Mouse (Mus musculus) stomach, postnatal 0 days (tissue): ENCODE measurements around the gene Pkib. TPM values are rescaled to one million over a fixed set of nuclear protein-coding genes. Genes with fewer than 3 reads are reported as not detected.
A peak's percentile ranks its signal among the peaks of the same experiment; 100 is the strongest.

Source experiments
- ATAC-seq: fragments of 200-750 bp; cut with Nextera tagmentation; 2 replicates; pipeline ENCODE4 v1.8.0; 2017; ENCODE audit not compliant: low FRiP score, low TSS enrichment
- DNase-seq: peaks from one replicate; pipeline ENCODE4 v3.0.0-alpha.2; 2016; ENCODE audit warnings: low spot score
- H3K27ac ChIP-seq: fragments of 300-500 bp; sonication (generic); replicated peaks from 2 replicates; pipeline ENCODE4 v1.5.1; 2014; ENCODE audit warnings: mild to moderate bottlenecking, control low read depth
- H3K27me3 ChIP-seq: fragments of 300-500 bp; sonication (generic); 2 replicates; pipeline ENCODE4 v1.6.1; 2014; ENCODE audit warnings: low read length; ENCODE audit not compliant: control insufficient read depth, insufficient read depth
- H3K36me3 ChIP-seq: fragments of 300-500 bp; sonication (generic); 2 replicates; pipeline ENCODE4 v1.6.1; 2014; ENCODE audit warnings: low read length, mixed read lengths; ENCODE audit not compliant: control insufficient read depth, insufficient read depth
- H3K4me1 ChIP-seq: fragments of 300-500 bp; sonication (generic); replicated peaks from 2 replicates; pipeline ENCODE4 v1.6.1; 2014; ENCODE audit warnings: antibody characterized with exemption; ENCODE audit not compliant: control insufficient read depth, insufficient read depth
- H3K4me2 ChIP-seq: fragments of 300-500 bp; sonication (generic); replicated peaks from 2 replicates; pipeline ENCODE4 v1.6.1; 2014; ENCODE audit warnings: low read depth, mild to moderate bottlenecking, control low read depth, moderate library complexity
- H3K4me3 ChIP-seq: fragments of 300-500 bp; sonication (generic); 2 replicates; pipeline ENCODE4 v1.5.1; 2014; ENCODE audit warnings: low read depth, low read length, control low read depth
- H3K9ac ChIP-seq: fragments of 300-500 bp; sonication (generic); 2 replicates; pipeline ENCODE4 v1.6.1; 2014; ENCODE audit warnings: mild to moderate bottlenecking, low read length, control low read depth, mixed read lengths
- H3K9me3 ChIP-seq: fragments of 300-500 bp; sonication (generic); 2 replicates; pipeline ENCODE4 v1.6.1; 2016; ENCODE audit warnings: low read length; ENCODE audit not compliant: control insufficient read depth
- CTCF ChIP-seq: IDR thresholded peaks from 2 replicates; pipeline ENCODE4 v1.5.1; 2016; ENCODE audit warnings: antibody characterized with exemption, low read depth, mild to moderate bottlenecking, moderate library complexity
- EP300 ChIP-seq: optimal IDR thresholded peaks from 2 replicates; pipeline ENCODE3; 2016; ENCODE audit warnings: antibody characterized with exemption
- WGBS: fragments of 180-500 bp; shearing (Covaris S2); extraction: QIAGEN DNeasy Blood & Tissue Kit; methylation state at CpG from one replicate; pipeline ENCODE4 v1.1.7; 2014; 5-methylcytosine and 5-hydroxymethylcytosine counted together
- polyA plus RNA-seq: library from polyadenylated mRNA; unstranded; fragments of >200 nt; fragmentation: Nextera tagmentation; extraction: Ambion mirVana; gene quantifications from 2 replicates; pipeline ENCODE4 v1.2.1, GENCODE M21; 2015

Gene Pkib
- polyA plus RNA-seq, 1 experiment from 2014 or later, result 2.1 TPM

DNA sequence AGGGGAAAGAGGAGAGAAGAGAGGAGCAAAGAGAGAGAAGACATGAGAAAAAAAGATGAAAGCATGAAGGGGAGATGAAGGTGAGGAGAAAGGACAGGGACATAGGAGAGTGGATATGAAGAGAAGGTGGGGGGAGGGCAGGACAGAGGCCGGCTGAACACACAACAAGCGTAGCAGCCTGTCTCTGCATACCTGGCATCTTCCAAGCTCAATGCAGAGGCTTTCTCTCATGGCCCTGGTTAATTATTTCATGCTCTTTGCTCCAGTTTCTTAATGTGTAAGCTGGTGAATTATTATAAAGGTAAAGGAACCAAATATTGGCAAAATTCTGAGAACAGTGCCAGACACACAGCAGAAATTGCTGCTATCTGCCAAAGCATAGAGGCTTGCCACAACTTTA lies 109.6 kb downstream of the Pkib start:
- DNase-seq (no peak), ATAC-seq (no peak)
- no peak for TF ChIP-seq EP300
- TF ChIP-seq CTCF, result no peak
- 43% methylated on average over 2 of the region's 2 CpGs for WGBS
- H3K27ac ChIP-seq, result no peak overlapping the region
- H3K4me2 ChIP-seq, result no peak overlapping the region
- no peaks in the 10 kb centered on the region for H3K9me3 ChIP-seq
- no peak overlapping the region for H3K4me3 ChIP-seq
- H3K36me3 ChIP-seq, result no peaks in the 10 kb centered on the region
- H3K9ac ChIP-seq, result no peak overlapping the region
- H3K4me1 ChIP-seq, result no peaks in the 10 kb centered on the region
- no peaks in the 10 kb centered on the region for H3K27me3 ChIP-seq

DNA sequence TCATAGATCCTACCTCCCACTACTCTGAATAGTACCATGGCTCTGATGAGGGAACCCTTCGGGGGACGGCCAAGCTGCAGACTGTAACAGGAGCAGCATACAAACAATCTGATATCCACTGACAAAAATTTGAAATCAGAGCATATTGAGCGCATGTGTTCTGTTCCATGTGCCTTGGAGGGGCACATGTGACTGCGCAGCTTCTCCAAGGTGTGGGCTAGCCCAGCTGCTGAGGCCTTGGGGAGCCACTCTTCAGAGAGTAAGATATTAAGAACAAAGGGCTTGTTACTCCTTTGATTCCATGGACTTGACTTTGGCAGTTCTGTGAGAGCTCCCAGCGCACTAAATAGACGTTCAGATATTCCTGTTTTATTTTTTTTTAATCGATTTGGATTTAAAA lies 111.3 kb downstream of the Pkib start:
- H3K36me3 ChIP-seq, result no peaks in the 10 kb centered on the region
- no peak overlapping the region for H3K9ac ChIP-seq
- H3K4me1 ChIP-seq, result no peaks in the 10 kb centered on the region
- H3K4me3 ChIP-seq, result no peak overlapping the region
- no peak overlapping the region for H3K27ac ChIP-seq
- H3K27me3 ChIP-seq, result no peaks in the 10 kb centered on the region
- 65% methylated on average over 7 of the region's 7 CpGs for WGBS
- TF ChIP-seq EP300 (no peak), CTCF (no peak)
- no peaks in the 10 kb centered on the region for H3K9me3 ChIP-seq
- no peak overlapping the region for H3K4me2 ChIP-seq
- DNase-seq (no peak), ATAC-seq (no peak)

DNA sequence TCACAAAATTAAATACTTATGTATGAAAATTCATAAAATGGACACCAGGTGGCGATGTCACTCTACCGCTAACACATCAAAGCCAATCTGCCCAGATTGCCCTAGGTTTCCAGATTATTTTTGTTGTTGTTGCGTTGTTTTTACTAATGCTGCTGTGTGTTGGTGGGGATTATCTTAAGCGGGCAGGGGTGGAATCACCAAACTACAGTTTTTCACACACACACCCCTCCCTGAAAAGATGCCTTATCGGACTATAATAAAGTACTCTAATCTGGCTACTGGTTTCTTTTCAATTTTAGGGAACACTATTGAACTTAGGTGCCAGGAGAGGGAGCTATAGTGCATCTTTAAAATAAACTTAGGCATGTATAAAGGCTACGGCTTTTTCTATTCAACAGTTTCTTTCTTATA lies 111.8 kb downstream of the Pkib start:
- no peaks in the 10 kb centered on the region for H3K9me3 ChIP-seq
- ATAC-seq (peak; percentile 65; the same call in 1 of the 2 replicates), DNase-seq (peak; percentile 49)
- no peaks in the 10 kb centered on the region for H3K27me3 ChIP-seq
- H3K36me3 ChIP-seq, result no peaks in the 10 kb centered on the region
- TF ChIP-seq CTCF (peak; percentile 87), EP300 (no peak)
- H3K27ac ChIP-seq, result no peak overlapping the region
- 3% methylated on average over 6 of the region's 6 CpGs for WGBS
- peak overlapping the region; percentile 29 for H3K4me3 ChIP-seq
- peak overlapping the region; percentile 46 for H3K4me2 ChIP-seq
- no peaks in the 10 kb centered on the region for H3K4me1 ChIP-seq
- no peak overlapping the region for H3K9ac ChIP-seq

DNA sequence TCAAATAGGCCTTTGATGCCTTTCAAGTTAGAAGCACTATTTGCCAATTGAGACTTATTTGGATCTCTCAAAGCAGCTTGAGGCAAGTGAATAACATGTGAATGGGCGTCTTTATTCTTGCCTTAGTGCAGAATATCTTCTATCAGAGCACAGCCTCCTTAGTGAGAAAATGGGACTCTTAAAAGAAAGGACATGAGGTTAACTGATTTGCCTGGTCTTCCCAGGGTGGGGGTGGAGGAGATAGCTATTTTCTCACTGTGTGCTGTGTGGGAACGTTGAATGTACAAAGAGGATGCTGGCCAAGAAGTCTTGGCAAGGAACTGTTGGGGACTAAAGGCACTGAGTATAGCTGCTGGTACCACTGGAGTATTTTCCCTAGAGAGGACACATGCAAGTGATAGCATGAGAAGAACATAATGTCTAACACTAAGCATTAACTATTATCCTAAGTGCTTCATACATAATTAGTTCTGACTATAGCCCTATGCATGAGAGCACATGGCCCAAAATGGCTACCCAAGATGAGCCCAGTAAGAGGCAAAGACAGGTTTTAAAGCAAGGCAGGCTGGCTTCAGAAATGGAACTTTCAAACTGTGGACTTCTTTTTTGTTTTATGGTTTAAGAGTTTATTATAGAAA lies 112.5 kb downstream of the Pkib start:
- H3K4me1 ChIP-seq, result no peaks in the 10 kb centered on the region
- H3K4me2 ChIP-seq, result no peak overlapping the region
- H3K36me3 ChIP-seq, result no peaks in the 10 kb centered on the region
- H3K27me3 ChIP-seq, result no peaks in the 10 kb centered on the region
- 42% methylated on average over 2 of the region's 2 CpGs for WGBS
- ATAC-seq, result no peak
- DNase-seq, result no peak
- H3K27ac ChIP-seq, result no peak overlapping the region
- no peak overlapping the region for H3K4me3 ChIP-seq
- TF ChIP-seq CTCF (no peak), EP300 (no peak)
- no peak overlapping the region for H3K9ac ChIP-seq
- H3K9me3 ChIP-seq, result no peaks in the 10 kb centered on the region

DNA sequence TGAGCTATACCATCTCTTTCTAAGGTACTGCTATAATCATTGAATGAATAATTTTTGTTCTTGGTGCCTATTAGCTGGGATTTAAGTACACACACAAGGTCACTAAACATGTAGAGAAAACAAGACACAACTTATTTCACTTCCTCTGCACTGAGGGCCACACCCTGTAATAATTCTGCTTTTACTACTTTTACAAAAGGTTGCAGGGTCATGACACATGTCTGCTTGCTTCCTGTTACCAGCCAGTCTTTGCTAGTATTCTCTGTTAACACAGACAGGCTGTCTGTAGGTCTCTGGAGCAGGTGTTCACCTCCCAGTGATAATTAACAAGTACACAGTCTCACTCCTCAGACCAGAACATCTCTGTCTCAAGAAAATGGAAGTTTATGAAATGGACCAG lies 113.7 kb downstream of the Pkib start:
- no peak overlapping the region for H3K4me2 ChIP-seq
- H3K27me3 ChIP-seq, result no peaks in the 10 kb centered on the region
- ATAC-seq, result no peak
- H3K9ac ChIP-seq, result no peak overlapping the region
- no peaks in the 10 kb centered on the region for H3K4me1 ChIP-seq
- H3K36me3 ChIP-seq, result no peaks in the 10 kb centered on the region
- no peak for DNase-seq
- H3K27ac ChIP-seq, result no peak overlapping the region
- no peak overlapping the region for H3K4me3 ChIP-seq
- TF ChIP-seq EP300 (no peak), CTCF (no peak)
- H3K9me3 ChIP-seq, result no peaks in the 10 kb centered on the region

DNA sequence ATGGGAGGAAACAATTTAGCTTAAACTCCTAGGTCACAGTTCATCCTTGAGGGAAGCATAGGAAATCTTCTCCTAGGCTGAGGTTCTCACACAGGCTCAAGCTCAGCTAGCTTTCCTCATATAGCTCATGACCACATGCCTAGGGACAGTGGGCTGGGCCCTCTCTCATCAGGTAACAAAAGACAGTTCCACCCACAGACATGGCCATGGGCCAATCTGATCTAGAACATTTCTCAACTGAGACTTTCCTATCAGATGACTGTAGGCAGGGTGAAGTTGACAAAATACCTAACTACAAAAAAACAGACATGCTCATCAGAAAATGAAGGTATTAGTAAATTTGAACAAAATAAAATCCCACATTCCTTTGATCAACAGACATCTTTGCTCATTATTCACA lies 115.3 kb downstream of the Pkib start:
- DNase-seq (no peak), ATAC-seq (no peak)
- TF ChIP-seq EP300, result no peak
- no peak for TF ChIP-seq CTCF
- Histone ChIP-seq H3K27ac (no peak overlapping the region), H3K36me3 (no peaks in the 10 kb centered on the region), H3K9me3 (no peaks in the 10 kb centered on the region), H3K4me3 (no peak overlapping the region), H3K4me2 (no peak overlapping the region), H3K9ac (no peak overlapping the region), H3K4me1 (no peaks in the 10 kb centered on the region), H3K27me3 (no peaks in the 10 kb centered on the region)
